Mouse (Mus musculus) CH12F3 (cell line): ENCODE data around the gene Col27a1.

Experiments
- in situ Hi-C: fragments of 300-500 bp; cut with MboI; formaldehyde crosslinking; loops from 2 replicates; pipeline ENCODE4 v1.14.3; 2020; ENCODE audit warnings: low sequenced_read_pairs

Gene Col27a1

DNA sequence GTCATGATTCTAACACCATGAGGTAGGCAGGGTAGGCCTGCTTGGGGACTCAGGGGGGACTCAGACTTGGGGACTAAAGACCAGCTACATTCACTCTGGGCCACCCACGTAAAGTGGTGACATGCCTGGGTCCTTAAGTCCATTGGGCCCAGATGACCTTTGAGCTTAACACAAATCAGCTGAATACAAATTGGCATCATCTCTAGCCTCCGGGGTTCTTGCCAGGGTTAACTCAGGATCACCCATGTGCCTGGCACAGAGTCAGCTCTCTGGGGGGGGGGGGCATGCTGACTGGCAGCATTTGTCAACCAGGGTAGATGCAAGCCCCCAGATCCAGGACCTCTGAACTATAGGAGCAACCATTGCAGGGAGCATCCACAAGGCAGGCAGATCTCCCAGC is 42.6 kb downstream of the Col27a1 start:
- in situ Hi-C loops, result no loop called here

DNA sequence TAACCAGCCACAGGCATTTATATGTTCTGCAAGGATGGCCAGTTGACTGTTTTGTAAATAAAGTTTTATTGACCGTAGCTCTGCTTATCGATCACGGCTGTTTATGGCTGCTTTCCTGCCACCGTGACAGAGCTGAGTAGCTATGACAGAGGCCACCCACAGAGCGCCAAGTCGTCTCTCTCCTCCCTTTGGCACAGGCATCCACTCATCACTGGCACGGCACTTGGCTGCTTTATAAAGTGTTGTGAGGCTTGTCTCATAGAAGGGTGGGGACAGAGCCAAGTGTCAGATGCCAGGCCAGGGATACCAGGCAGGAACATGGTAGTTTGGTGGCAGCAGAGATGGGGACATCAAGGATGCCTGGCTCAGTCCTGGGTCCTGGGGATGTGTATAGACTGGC is 43.5 kb downstream of the Col27a1 start:
- in situ Hi-C loops, result no loop called here

DNA sequence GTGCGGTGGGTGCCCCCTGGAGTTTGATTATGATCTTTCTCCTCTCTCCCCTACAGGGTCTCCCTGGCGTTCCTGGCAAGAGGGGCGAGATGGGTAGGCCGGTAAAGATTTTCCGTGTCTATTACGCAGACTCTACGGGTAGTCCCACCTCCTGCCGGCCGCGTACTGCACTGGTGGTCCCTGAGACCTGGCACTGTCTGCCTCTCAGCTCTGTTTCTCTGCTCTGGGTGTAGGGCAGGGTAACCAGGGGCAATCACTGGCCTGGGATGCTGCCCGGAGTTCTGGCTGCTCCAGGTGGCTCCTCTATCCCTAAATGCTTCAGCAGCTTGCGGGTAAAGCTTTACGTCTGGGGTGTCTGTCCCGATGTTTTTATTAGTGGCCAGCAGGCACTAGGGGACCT is 44.3 kb downstream of the Col27a1 start:
- in situ Hi-C loops, result no loop called here

DNA sequence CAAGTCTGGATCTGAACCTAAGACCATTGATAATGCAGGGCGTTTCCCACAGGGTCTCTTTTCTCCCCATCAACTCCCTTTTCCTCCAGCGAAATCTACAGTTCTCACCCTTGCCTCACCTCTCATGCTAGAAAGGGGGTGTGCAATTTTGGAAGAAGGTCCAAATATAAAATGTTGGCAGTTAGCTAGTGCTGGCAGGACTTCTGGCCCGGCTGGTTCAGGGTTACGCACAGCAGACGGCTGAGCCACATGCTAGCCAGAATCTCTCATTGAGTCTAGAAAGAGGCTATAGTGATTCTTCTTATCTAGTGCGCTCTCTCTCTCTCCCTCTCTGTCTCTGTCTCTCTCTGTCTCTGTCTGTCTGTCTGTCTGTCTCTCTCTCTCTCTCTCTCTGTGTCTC is 45.3 kb downstream of the Col27a1 start:
- in situ Hi-C loops, result no loop called here

DNA sequence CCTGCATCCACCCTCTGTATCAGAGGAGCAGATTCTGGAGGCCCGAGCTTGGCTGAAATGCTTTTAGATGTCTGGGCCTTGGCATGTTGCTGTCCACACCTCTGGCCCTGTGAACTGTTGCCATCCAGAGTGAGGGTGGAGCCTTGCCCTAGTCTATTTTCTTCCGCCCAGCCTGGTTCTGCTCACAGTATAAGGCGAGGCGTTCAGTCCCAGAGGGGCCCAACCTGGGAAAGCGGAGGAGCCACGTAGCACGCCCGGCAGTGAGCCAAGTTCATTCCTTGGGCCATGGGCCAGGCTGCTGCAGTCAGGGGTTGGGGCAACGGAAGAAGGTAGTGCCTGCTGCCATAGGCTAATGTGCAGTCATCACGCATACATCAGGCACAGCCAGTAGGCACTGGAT is 46.7 kb downstream of the Col27a1 start:
- in situ Hi-C loops, result no loop called here

DNA sequence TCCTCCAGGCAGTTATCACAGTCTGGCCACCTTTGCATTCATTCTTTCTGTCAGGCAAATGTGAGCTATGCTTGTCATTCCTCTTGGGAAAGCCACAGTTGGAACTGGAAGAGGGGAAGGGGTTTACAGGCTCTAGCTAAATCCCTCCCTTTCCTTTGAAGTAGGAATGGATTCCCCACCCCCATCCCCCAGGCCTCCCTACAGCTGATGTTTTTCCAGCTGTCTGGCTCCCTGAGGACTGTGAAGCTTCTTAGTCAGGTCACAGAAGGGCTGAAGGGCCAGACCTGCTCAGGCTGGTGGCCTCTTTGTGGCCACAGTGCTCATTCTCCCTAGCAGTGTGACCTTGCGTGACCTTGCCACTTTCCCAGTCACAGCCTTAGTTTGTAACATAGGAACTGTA is 49.1 kb downstream of the Col27a1 start:
- in situ Hi-C loops, result no loop called here

DNA sequence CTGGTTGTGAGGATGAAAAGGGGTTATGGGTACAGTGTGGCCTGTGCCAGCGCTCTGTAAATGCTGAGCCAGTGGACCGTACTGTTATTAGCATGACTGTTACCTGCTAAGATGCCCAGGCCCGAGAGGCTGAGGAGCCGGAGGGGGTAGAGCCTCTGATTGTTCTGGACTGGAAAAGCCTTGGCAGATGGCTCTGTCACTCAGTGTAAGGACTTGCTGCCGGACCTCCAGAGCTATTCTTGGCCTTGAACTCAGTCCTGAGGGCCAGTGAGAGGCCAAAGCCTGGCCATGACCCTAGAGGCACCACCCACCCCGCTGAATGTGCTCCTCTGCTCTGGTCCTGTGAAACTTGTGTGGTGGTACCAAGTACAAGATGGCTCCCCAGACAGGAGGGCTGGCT is 52.5 kb downstream of the Col27a1 start:
- in situ Hi-C loops, result no loop called here

DNA sequence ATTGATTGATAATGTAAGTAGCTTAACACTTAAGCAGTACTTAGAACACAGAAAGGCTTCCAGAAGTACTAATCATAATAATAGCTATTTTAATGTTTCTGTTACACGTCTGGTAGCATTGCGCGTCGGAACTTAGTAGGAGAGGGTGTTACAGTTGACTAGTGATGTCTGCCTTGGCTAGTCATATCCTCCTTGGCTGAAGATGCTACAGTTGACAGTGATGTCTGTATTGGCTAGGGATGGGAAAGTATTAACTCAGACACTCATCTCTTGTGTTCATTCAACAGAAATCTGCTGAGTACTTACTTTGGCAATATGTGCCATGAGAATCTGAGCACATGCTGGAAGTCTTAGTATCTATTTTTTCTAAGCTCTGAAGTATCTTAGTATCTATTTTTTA is 53.3 kb downstream of the Col27a1 start:
- in situ Hi-C loops, result no loop called here

DNA sequence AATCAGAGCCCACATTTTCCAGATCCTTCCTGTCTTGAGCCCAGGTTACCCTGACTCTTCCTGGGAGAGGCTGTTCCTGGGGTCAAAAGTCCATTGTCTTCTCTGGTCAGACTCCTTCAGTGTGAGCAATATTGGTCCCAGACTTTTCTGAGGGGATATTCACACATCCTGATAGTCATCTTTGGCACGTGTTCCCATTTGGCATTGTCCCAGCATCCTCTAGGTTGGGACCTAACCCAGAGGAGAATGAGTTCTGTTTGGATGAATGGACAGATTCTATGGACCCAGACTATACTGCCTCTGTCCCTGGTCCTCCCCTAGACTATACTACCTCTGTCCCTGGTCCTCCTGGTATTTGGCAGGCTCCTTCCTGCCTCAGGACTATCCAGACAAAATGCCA is 53.8 kb downstream of the Col27a1 start:
- in situ Hi-C loops, result no loop called here

DNA sequence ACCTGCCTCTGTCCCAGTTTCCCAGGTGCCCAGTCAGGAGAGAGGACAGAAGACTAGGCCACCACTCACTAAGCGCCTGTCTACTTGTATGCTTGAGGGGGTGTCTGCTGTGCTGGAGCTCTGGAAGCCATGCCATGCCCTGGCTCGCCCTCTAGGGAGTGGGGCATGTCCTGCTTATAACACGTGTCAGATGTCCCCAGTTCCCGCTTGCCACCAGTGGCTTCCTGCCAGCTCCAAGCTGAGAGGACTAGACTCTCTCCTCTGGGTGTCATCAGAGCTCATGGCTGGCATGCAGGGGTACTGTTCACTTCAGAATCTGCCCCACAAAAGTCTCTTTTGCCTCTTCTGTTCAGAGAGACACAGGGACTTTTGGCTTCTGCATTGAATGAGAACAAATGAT is 55.0 kb downstream of the Col27a1 start:
- in situ Hi-C loops, result no loop called here

DNA sequence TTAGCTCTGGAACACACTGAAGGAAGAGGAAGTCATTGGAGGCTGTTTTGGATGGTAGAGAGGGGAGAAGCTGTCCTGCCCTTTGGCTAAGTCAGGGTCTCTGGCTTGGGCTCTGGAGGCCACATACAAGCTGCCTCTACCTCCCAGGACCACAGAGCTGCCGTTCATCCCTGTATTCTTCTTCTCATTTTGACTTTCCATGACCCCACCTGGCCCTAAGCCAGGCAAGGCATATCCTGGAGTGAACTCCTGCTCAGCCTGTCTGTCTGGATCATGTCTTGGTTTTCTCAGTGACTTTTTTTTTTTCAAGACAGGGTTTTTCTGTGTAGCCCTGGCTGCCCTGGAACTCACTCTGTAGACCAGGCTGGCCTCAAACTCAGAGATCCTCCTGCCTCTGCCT is 60.7 kb downstream of the Col27a1 start:
- in situ Hi-C loops, result no loop called here

DNA sequence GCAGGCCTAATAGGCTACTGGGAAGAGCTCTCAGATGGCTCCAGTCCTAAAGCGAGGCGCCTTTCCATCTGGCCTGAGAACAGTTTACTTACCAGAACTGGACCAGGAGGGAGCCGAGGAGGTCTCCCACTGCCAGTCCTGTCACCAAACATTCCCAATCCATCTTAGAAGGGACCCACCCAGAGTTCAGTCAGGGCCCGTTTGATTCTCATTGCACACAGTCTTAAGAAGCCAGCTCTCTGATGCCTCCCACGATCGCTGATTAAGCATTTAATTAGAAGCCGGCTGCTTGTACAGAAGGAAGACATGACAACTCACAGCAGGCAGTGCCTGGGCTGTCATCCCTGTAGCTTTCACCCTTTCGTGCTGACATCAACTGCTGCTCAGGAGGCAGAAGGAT is 61.4 kb downstream of the Col27a1 start:
- in situ Hi-C loops, result no loop called here

DNA sequence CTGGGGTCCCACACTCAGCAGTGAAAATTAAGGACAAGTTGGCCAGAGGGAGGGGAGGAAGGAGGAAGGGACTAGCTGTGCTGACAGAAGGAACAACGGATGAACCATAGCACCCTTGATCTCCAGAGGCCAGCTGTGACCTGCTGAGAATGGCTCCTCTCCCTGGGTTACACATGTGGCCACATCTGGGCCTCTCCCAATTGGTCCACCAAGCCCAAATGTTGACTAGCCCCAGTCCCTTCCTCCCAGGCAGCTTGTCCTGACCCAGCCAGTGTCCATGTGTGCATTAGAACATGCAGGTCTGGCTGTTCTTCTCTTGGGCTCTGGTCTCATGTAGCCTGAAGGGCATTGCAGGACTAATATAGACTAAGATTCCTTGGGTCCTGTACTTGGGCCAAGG is 62.8 kb downstream of the Col27a1 start:
- in situ Hi-C loops, result no loop called here

DNA sequence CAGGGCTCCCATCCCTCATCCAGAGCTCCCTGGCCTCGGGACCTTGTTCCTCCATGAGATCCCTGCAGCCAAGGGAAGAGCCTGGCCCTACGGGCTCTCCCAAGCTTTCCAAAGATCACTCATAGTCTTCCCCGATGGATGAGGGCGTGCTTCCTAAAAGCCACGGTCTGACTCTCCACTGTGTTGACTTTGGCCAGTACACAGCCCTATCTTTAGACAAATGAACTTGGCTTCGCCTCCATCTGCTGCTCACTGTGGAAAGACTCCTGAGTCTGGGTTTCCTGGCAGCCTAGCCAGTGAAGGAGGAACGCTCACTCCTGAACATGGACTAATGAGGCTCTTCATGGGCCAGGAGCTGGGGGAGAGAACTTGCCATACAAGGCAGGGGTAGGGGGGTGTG is 65.0 kb downstream of the Col27a1 start:
- in situ Hi-C loops, result no loop called here

DNA sequence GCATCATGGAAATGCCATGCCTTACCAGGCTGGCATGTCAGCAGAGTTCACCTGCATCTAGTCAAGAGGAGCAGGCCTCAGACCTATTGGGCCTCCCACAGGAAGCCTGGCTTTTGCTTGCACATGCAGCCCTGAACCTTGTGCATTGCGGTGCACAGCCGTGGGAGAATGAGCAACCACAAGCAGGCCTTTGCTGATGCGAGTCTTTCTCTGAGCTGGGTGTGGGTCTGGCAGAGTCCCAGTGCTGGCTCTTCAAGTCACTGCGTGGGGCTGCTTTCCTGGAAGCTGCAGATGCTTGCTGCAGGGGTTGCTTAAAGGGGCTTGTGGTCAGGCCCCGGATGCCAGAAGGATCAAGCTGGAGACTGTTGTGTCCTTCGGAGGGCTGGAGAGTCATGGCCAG is 67.9 kb downstream of the Col27a1 start:
- in situ Hi-C loops, result no loop called here

DNA sequence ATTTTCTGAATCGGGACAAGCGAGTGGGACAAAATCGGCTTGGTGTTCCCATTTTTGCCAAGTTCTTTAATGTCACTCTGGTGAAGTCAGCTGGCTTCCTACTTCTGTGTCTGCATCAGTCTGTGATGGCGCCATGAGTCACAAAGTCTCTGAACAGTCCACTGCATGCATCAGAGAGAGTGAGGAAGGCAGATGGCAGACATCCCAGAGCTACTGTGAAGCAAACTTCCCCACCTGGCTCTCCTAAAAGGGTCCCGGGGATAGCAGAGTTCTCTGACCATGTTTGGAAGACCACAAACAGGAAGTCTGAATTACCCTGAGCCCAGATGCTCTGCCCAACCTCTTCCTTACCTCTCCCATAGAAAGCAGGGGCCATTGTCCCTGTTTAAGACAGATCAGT is 69.5 kb downstream of the Col27a1 start:
- in situ Hi-C loops, result no loop called here

DNA sequence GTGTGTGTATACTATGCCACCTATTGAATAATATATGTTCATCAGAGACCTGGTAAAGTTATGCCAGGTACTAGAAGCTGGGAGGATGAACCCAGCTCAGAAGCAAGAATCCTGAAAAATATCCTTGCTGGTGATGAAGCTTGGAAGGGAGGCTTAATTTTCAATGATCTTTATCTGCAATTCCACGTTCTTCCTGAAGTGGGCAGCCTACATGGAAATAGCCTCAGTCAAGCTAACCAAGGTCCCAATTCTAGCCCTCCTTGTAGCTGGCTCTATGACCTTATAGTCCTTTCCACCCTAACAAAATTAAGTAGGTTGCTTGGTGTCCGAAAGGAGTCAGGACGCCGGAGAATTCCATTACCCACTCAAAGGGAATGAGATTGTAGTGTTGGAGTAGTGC is 72.2 kb downstream of the Col27a1 start:
- in situ Hi-C loops, result no loop called here

DNA sequence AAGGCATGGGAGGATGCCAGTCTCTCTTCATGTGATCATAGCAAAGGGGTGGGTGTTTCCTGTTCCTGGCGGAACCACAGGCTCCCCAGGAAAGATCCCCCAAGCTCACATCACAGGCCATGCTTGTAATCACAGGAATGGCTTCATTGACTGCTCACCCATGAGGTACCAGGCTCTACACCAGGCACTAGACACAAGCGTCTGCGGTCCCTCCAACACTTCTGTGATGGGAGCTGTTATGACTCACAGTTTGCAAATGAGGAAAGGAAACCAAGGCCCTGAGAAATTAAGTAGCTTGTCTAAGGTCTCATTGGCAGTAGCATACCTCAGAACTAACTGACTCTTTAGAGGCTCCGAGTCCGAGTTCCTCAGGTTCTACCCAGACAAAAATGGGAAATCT is 74.7 kb downstream of the Col27a1 start:
- in situ Hi-C loops, result no loop called here

DNA sequence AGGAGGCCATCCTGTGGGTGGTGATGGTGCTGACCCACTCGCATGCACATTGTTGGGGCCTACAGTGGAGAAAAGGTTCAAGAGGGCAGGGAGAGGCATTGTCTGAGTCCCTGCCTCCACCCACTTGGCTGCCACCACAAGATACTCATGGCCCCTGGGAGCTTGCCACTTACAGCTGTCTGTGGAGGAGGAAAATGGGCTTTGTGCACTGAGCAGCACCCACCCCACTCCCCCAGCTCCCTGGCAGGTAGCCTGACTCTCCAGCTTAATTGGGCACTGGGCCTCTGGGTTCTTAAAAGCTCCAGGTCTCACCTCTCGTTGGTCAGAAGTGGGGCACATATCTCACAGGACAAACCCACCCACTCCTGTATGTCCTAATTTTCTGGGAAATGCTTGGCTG is 76.3 kb downstream of the Col27a1 start:
- in situ Hi-C loops, result no loop called here

DNA sequence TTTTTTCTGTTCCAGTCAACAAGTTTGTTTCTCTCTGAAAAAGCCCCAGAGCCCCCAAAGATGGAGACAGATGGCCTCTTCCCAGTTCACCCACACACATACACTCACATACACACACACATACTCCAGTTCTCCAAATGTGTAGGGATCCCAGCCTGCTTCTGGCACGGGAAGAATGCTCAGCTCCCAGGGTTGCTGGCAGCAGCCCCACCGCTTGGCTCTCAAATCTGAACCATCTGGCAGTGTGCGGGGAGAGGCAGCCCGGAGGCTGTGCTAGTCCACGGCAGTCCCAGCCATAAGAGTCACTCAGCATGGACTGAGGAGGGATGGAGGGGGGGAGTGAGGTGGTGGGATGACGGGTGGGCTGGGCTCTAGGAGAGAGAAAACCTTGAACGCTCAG is 77.3 kb downstream of the Col27a1 start:
- in situ Hi-C loops, result no loop called here

DNA sequence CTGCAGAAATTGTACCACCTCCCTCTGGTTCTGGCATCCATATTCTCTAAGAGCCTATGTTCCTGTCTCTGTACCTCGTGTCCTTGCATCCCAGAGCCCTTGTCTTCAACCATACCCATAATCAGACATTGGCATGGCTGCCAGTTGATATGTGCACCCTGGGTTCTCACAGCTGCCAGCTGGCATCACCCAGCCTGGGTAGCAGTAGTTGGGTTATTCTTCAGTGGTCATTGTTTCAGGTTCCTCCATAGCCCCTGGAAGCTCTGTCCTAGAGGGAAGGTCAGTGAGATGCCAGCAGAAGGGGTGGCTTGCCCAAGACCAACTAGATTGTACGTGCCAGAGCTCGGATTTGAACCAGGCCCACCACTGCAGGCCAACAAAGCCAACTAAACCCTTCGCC is 77.9 kb downstream of the Col27a1 start:
- in situ Hi-C loops, result no loop called here

DNA sequence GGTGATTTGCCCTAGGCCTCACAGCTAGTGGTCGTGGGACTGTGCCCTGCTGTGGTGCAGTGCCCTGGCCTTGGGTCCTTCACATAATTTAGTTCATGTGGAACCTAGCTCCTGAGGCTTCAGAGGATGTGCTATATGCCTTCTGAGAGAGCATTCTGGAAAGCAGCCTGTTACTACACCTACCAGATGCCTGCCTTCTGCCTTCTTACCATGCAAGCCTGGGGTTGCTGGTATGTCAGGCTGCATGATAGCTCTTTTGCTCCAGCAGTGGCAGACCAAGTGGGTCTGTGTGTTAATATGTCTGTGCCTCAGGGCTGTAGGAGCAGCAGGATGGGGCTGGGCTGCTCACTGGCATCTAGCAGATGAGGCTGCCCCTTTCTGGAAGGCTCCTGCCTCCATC is 81.8 kb downstream of the Col27a1 start:
- in situ Hi-C loops, result no loop called here

DNA sequence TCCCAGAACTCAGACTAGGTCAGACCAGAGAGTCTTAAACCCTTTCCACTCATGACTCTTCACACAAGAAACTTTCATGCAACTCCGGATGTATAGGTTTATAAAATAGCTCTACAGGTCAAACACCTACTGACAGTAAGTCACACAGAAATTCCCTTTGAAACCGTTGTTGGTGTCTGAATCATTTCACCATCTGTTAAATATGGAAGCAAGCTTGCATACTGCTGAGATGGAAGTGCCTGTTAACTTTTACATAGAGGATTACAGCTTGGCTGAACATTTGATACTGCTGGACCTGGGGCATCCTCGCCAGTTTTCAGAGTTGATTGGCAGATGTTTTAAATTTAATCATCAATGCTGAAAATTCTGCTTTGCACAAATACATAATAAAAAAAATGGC is 82.5 kb downstream of the Col27a1 start:
- in situ Hi-C loops, result no loop called here

DNA sequence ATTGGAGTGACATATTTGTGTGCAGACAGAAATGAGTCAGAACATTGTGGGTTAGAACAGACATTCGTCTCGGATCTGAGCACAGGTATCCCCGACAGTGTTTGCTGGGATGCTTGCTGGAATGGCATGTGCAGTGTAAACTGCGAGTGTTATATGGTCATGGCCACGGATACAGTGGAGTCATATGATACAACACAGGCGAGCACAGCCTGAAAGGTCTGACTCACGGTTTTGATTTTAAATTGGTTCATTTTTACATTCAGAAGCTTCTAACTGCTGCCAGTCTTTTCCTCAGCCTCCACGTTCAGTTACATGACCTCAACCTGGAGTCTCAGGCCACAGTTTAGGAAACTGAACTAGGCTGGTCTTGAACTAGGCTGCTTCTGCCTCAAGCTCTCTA is 83.1 kb downstream of the Col27a1 start:
- in situ Hi-C loops, result no loop called here
